Mouse (Mus musculus): Measurements from ENCODE around the gene Olfr284. TPM values are rescaled to one million over a fixed set of nuclear protein-coding genes. Genes with fewer than 3 reads are reported as not detected.

Olfr284 gene
- polyA plus RNA-seq, 1 experiment from 2014 or later: not detected

Other genes with a start within 250 kb of the Olfr284 start
- gene Pfkm, start 248.4 kb downstream of the Olfr284 start, polyA plus RNA-seq (2015; fragmentation: Nextera tagmentation; extraction: Ambion mirVana): 21.1 and 22.7 TPM in 2 replicates
- 12.5 and 12.9 TPM in 2 replicates for gene Senp1, start 247.2 kb downstream of the Olfr284 start, polyA plus RNA-seq (2015; fragmentation: Nextera tagmentation; extraction: Ambion mirVana)
- gene Asb8, start 175.4 kb downstream of the Olfr284 start, polyA plus RNA-seq (2015; fragmentation: Nextera tagmentation; extraction: Ambion mirVana): 22.3 and 22.8 TPM in 2 replicates
- gene Ccdc184, start 173.8 kb downstream of the Olfr284 start, polyA plus RNA-seq (2015; fragmentation: Nextera tagmentation; extraction: Ambion mirVana): 0.07 TPM in 1 of 2 replicates, not detected in the other
- gene Olfr288, start 145.4 kb downstream of the Olfr284 start, polyA plus RNA-seq (2015; fragmentation: Nextera tagmentation; extraction: Ambion mirVana): not detected in 2 replicates
- not detected in 2 replicates for gene Gm44579, start 120.0 kb downstream of the Olfr284 start, polyA plus RNA-seq (2015; fragmentation: Nextera tagmentation; extraction: Ambion mirVana)
- not detected in 2 replicates for gene Olfr287, start 119.9 kb downstream of the Olfr284 start, polyA plus RNA-seq (2015; fragmentation: Nextera tagmentation; extraction: Ambion mirVana)
- gene Olfr286, start 106.5 kb downstream of the Olfr284 start, polyA plus RNA-seq (2015; fragmentation: Nextera tagmentation; extraction: Ambion mirVana): not detected in 2 replicates
- not detected in 2 replicates for gene H1fnt, start 83.7 kb downstream of the Olfr284 start, polyA plus RNA-seq (2015; fragmentation: Nextera tagmentation; extraction: Ambion mirVana)
- 0.14 and 0.15 TPM in 2 replicates for gene Zfp641, start 44.8 kb downstream of the Olfr284 start, polyA plus RNA-seq (2015; fragmentation: Nextera tagmentation; extraction: Ambion mirVana)
- not detected in 2 replicates for gene Olfr285, start 23.6 kb downstream of the Olfr284 start, polyA plus RNA-seq (2015; fragmentation: Nextera tagmentation; extraction: Ambion mirVana)
- gene Olfr283, start 40.0 kb upstream of the Olfr284 start, polyA plus RNA-seq (2015; fragmentation: Nextera tagmentation; extraction: Ambion mirVana): not detected in 2 replicates
- gene Olfr282, start 90.2 kb upstream of the Olfr284 start, polyA plus RNA-seq (2015; fragmentation: Nextera tagmentation; extraction: Ambion mirVana): not detected in 2 replicates
- gene Olfr281, start 111.6 kb upstream of the Olfr284 start, polyA plus RNA-seq (2015; fragmentation: Nextera tagmentation; extraction: Ambion mirVana): not detected in 2 replicates
- not detected in 2 replicates for gene OR5BS1P, start 128.9 kb upstream of the Olfr284 start, polyA plus RNA-seq (2015; fragmentation: Nextera tagmentation; extraction: Ambion mirVana)
- gene Lalba, start 141.7 kb upstream of the Olfr284 start, polyA plus RNA-seq (2015; fragmentation: Nextera tagmentation; extraction: Ambion mirVana): not detected in 2 replicates
- not detected in 2 replicates for gene Olfr279, start 151.4 kb upstream of the Olfr284 start, polyA plus RNA-seq (2015; fragmentation: Nextera tagmentation; extraction: Ambion mirVana)
- 28.3 and 28.5 TPM in 2 replicates for gene Kansl2, start 193.3 kb upstream of the Olfr284 start, polyA plus RNA-seq (2015; fragmentation: Nextera tagmentation; extraction: Ambion mirVana)
- 24.3 and 25.9 TPM in 2 replicates for gene Ccnt1, start 229.9 kb upstream of the Olfr284 start, polyA plus RNA-seq (2015; fragmentation: Nextera tagmentation; extraction: Ambion mirVana)
- not detected in 2 replicates for gene 4930415O20Rik, start 230.0 kb upstream of the Olfr284 start, polyA plus RNA-seq (2015; fragmentation: Nextera tagmentation; extraction: Ambion mirVana)